Mouse (Mus musculus): ENCODE measurements around the gene Tfrc. TPM values are rescaled to one million over a fixed set of nuclear protein-coding genes. Genes with fewer than 3 reads are reported as not detected.

Gene Tfrc
- polyA plus RNA-seq, 1 experiment from 2014 or later = 32.6 TPM

- Histone ChIP-seq H3K9ac (peak overlapping the region; percentile 19; the same call in 1 of the 2 replicates), H3K4me2 (0 out of 2 replicates have a peak overlapping the region, but pooled peaks have one; percentile 13), H3K27me3 (no peaks in the 10 kb centered on the region), H3K4me1 (replicated peaks) (peaks cover 34% of the 10 kb centered on the region), H3K9me3 (no peaks in the 10 kb centered on the region), H3K4me3 (no peak overlapping the region), H3K27ac (peak overlapping the region; percentile 52; the same call in 1 of the 2 replicates), H3K36me3 (no peaks in the 10 kb centered on the region)
- no peak for ATAC-seq (ENCODE audit: low FRiP score)
- 48% methylated on average over 13 of the region's 13 CpGs for WGBS
These were observed 33.6 kb downstream of the Tfrc start for GRCm38 (mm10) chr16:32642280-32642679.

- Histone ChIP-seq H3K27me3 (no peaks in the 10 kb centered on the region), H3K4me1 (replicated peaks) (peaks cover 32% of the 10 kb centered on the region), H3K4me2 (peak within 1 kb of the TSS; percentile 89), H3K36me3 (no peaks in the 10 kb centered on the region), H3K9ac (peak within 1 kb of the TSS; percentile 96), H3K9me3 (no peaks in the 10 kb centered on the region), H3K27ac (peak within 1 kb of the TSS; percentile 91), H3K4me3 (peak within 1 kb of the TSS; percentile 92)
- WGBS = under 1% methylated on average over 21 of the region's 40 CpGs
- ATAC-seq (ENCODE audit: low FRiP score) = peak; percentile 85
These were observed 34.9 kb downstream of the Tfrc start, which contains the start of gene Tnk2 for GRCm38 (mm10) chr16:32643661-32644061. Gene Tnk2 (plus strand): TSS chr16:32643874.

GRCm38 (mm10) chr16:32644069-32644800 lies 35.5 kb downstream of the Tfrc start:
- Histone ChIP-seq H3K9ac (peak overlapping the region; percentile 96), H3K4me2 (peak overlapping the region; percentile 89), H3K36me3 (no peaks in the 10 kb centered on the region), H3K4me3 (peak overlapping the region; percentile 92), H3K27me3 (no peaks in the 10 kb centered on the region), H3K9me3 (no peaks in the 10 kb centered on the region), H3K4me1 (replicated peaks) (peaks cover 31% of the 10 kb centered on the region), H3K27ac (peak overlapping the region; percentile 91)
- 0% methylated on average over 30 of the region's 82 CpGs for WGBS
- ATAC-seq (ENCODE audit: low FRiP score) = peak; percentile 79

- peak overlapping the region; percentile 92 for H3K4me3 ChIP-seq
- H3K9me3 ChIP-seq = no peaks in the 10 kb centered on the region
- peak overlapping the region; percentile 96 for H3K9ac ChIP-seq
- no peaks in the 10 kb centered on the region for H3K27me3 ChIP-seq
- peak overlapping the region; percentile 91 for H3K27ac ChIP-seq
- peaks cover 31% of the 10 kb centered on the region for H3K4me1 ChIP-seq (replicated peaks)
- H3K4me2 ChIP-seq = peak overlapping the region; percentile 89
- WGBS = 17% methylated on average over 12 of the region's 12 CpGs
- ATAC-seq (ENCODE audit: low FRiP score) = peak; percentile 3; the same call in 1 of the 2 replicates
- H3K36me3 ChIP-seq = no peaks in the 10 kb centered on the region
These were observed 36.1 kb downstream of the Tfrc start for GRCm38 (mm10) chr16:32644801-32645170.

GRCm38 (mm10) chr16:32645361-32645914 lies 36.7 kb downstream of the Tfrc start:
- ATAC-seq (ENCODE audit: low FRiP score) = peak; percentile 60
- Histone ChIP-seq H3K4me3 (peak overlapping the region; percentile 92), H3K27me3 (no peaks in the 10 kb centered on the region), H3K4me2 (peak overlapping the region; percentile 89), H3K9me3 (no peaks in the 10 kb centered on the region), H3K4me1 (replicated peaks) (peaks cover 31% of the 10 kb centered on the region), H3K27ac (peak overlapping the region; percentile 91), H3K9ac (peak overlapping the region; percentile 96), H3K36me3 (no peaks in the 10 kb centered on the region)
- WGBS = 15% methylated on average over 14 of the region's 14 CpGs

GRCm38 (mm10) chr16:32646014-32646413 lies 37.3 kb downstream of the Tfrc start:
- Histone ChIP-seq H3K27ac (no peak overlapping the region), H3K9me3 (no peaks in the 10 kb centered on the region), H3K4me1 (replicated peaks) (peaks cover 31% of the 10 kb centered on the region), H3K4me2 (peak overlapping the region; percentile 89), H3K4me3 (peak overlapping the region; percentile 92), H3K9ac (0 out of 2 replicates have a peak overlapping the region, but pooled peaks have one; percentile 96), H3K27me3 (no peaks in the 10 kb centered on the region), H3K36me3 (peaks cover 3% of the 10 kb centered on the region)
- 88% methylated on average over 9 of the region's 9 CpGs for WGBS
- ATAC-seq (ENCODE audit: low FRiP score) = no peak

- H3K4me2 ChIP-seq = no peak overlapping the region
- H3K4me1 ChIP-seq (replicated peaks) = peaks cover 21% of the 10 kb centered on the region
- no peak overlapping the region for H3K27ac ChIP-seq
- peaks cover 10% of the 10 kb centered on the region for H3K36me3 ChIP-seq
- ATAC-seq (ENCODE audit: low FRiP score) = no peak
- no peak overlapping the region for H3K4me3 ChIP-seq
- no peaks in the 10 kb centered on the region for H3K9me3 ChIP-seq
- H3K27me3 ChIP-seq = no peaks in the 10 kb centered on the region
- no peak overlapping the region for H3K9ac ChIP-seq
These were observed 39.0 kb downstream of the Tfrc start for GRCm38 (mm10) chr16:32647712-32648111.

GRCm38 (mm10) chr16:32650461-32650860 lies 41.7 kb downstream of the Tfrc start:
- Histone ChIP-seq H3K27me3 (no peaks in the 10 kb centered on the region), H3K27ac (no peak overlapping the region), H3K4me1 (replicated peaks) (peaks cover 10% of the 10 kb centered on the region), H3K36me3 (peaks cover 10% of the 10 kb centered on the region), H3K9me3 (no peaks in the 10 kb centered on the region), H3K9ac (no peak overlapping the region), H3K4me2 (no peak overlapping the region), H3K4me3 (no peak overlapping the region)
- no peak for ATAC-seq (ENCODE audit: low FRiP score)

GRCm38 (mm10) chr16:32650974-32651618 lies 42.4 kb downstream of the Tfrc start:
- Histone ChIP-seq H3K36me3 (peaks cover 10% of the 10 kb centered on the region), H3K9ac (no peak overlapping the region), H3K4me2 (no peak overlapping the region), H3K27ac (no peak overlapping the region), H3K27me3 (no peaks in the 10 kb centered on the region), H3K4me3 (no peak overlapping the region), H3K4me1 (replicated peaks) (peaks cover 4% of the 10 kb centered on the region), H3K9me3 (no peaks in the 10 kb centered on the region)
- 89% methylated on average over 5 of the region's 5 CpGs for WGBS
- no peak for ATAC-seq (ENCODE audit: low FRiP score)

GRCm38 (mm10) chr16:32654071-32654733 lies 45.5 kb downstream of the Tfrc start:
- WGBS = 84% methylated on average over 6 of the region's 6 CpGs

GRCm38 (mm10) chr16:32655534-32655933 lies 46.8 kb downstream of the Tfrc start:
- H3K9ac ChIP-seq = no peak overlapping the region
- peaks cover 10% of the 10 kb centered on the region for H3K36me3 ChIP-seq
- H3K27me3 ChIP-seq = no peaks in the 10 kb centered on the region
- H3K27ac ChIP-seq = no peak overlapping the region
- H3K4me3 ChIP-seq = no peak overlapping the region
- no peaks in the 10 kb centered on the region for H3K9me3 ChIP-seq
- no peak for ATAC-seq (ENCODE audit: low FRiP score)
- H3K4me1 ChIP-seq (replicated peaks) = peaks cover 29% of the 10 kb centered on the region
- H3K4me2 ChIP-seq = no peak overlapping the region
- WGBS = 90% methylated on average over 4 of the region's 4 CpGs

More at GRCm38 (mm10) chr16:32654071-32654733, 45.5 kb downstream of the Tfrc start:
- Histone ChIP-seq H3K27me3 (no peaks in the 10 kb centered on the region), H3K9ac (no peak overlapping the region), H3K4me2 (no peak overlapping the region), H3K36me3 (peaks cover 10% of the 10 kb centered on the region), H3K9me3 (no peaks in the 10 kb centered on the region), H3K4me3 (no peak overlapping the region), H3K4me1 (replicated peaks) (peaks cover 16% of the 10 kb centered on the region), H3K27ac (no peak overlapping the region)
- ATAC-seq (ENCODE audit: low FRiP score) = no peak

GRCm38 (mm10) chr16:32656321-32656720 lies 47.6 kb downstream of the Tfrc start:
- Histone ChIP-seq H3K27me3 (no peaks in the 10 kb centered on the region), H3K9me3 (no peaks in the 10 kb centered on the region), H3K4me3 (no peak overlapping the region), H3K4me2 (no peak overlapping the region), H3K36me3 (peaks cover 4% of the 10 kb centered on the region), H3K27ac (no peak overlapping the region), H3K9ac (no peak overlapping the region), H3K4me1 (replicated peaks) (peaks cover 37% of the 10 kb centered on the region)
- ATAC-seq (ENCODE audit: low FRiP score) = no peak
- WGBS = 88% methylated on average over 8 of the region's 8 CpGs

Measured in hindbrain, embryonic 13.5 days (tissue).